Mouse (Mus musculus) intestine, embryonic 16.5 days (tissue): ENCODE data around the gene Sesn3. TPM values are rescaled to one million over a fixed set of nuclear protein-coding genes. Genes with fewer than 3 reads are reported as not detected.

ENCODE experiments used
- ATAC-seq: fragments of 200-750 bp; cut with Nextera tagmentation; 2 replicates; pipeline ENCODE4 v1.8.0; 2017; ENCODE audit warnings: moderate TSS enrichment, moderate library complexity
- H3K27ac ChIP-seq: fragments of 300-500 bp; sonication (generic); 2 replicates; pipeline ENCODE4 v1.5.1; 2014; ENCODE audit warnings: mild to moderate bottlenecking, low read length
- H3K27me3 ChIP-seq: fragments of 300-500 bp; sonication (generic); replicated peaks from 2 replicates; pipeline ENCODE4 v1.6.1; 2014; ENCODE audit warnings: low read length, control low read depth, mixed read lengths; ENCODE audit not compliant: control insufficient read depth, insufficient read depth
- H3K36me3 ChIP-seq: fragments of 300-500 bp; sonication (generic); 2 replicates; pipeline ENCODE4 v1.6.1; 2014; ENCODE audit warnings: low read length, control low read depth; ENCODE audit not compliant: control insufficient read depth, insufficient read depth
- H3K4me1 ChIP-seq: fragments of 300-500 bp; sonication (generic); 2 replicates; pipeline ENCODE4 v1.6.1; 2014; ENCODE audit warnings: low read length, control low read depth, mixed read lengths; ENCODE audit not compliant: control insufficient read depth, insufficient read depth
- H3K4me2 ChIP-seq: fragments of 300-500 bp; sonication (generic); 2 replicates; pipeline ENCODE4 v1.6.1; 2014; ENCODE audit warnings: low read depth, low read length, control low read depth
- H3K4me3 ChIP-seq: fragments of 300-500 bp; sonication (generic); 2 replicates; pipeline ENCODE4 v1.5.1; 2014; ENCODE audit warnings: mild to moderate bottlenecking, low read length
- H3K9ac ChIP-seq: fragments of 300-500 bp; sonication (generic); 2 replicates; pipeline ENCODE4 v1.6.1; 2014; ENCODE audit warnings: low read depth, low read length
- H3K9me3 ChIP-seq: fragments of 300-500 bp; sonication (generic); 2 replicates; pipeline ENCODE4 v1.6.1; 2016; ENCODE audit warnings: low read length, control low read depth; ENCODE audit not compliant: control insufficient read depth
- WGBS: fragments of 180-500 bp; shearing (Covaris S2); extraction: QIAGEN DNeasy Blood & Tissue Kit; methylation state at CpG from one replicate; pipeline ENCODE4 v1.1.7; 2014; 5-methylcytosine and 5-hydroxymethylcytosine counted together
- polyA plus RNA-seq: library from polyadenylated mRNA; unstranded; fragments of >200 nt; fragmentation: Nextera tagmentation; extraction: Ambion mirVana; gene quantifications from 2 replicates; pipeline ENCODE4 v1.2.1, GENCODE M21; 2015

Sesn3 gene
- polyA plus RNA-seq, 1 experiment from 2014 or later, result 10.6 TPM

- under 1% methylated on average over 73 of the region's 76 CpGs for WGBS
- Histone ChIP-seq H3K27ac (peak overlapping the region; percentile 90), H3K9me3 (no peaks in the 10 kb centered on the region), H3K4me2 (peak overlapping the region; percentile 88), H3K4me3 (peak overlapping the region; percentile 79), H3K36me3 (no peaks in the 10 kb centered on the region), H3K4me1 (peaks cover 28% of the 10 kb centered on the region), H3K9ac (peak overlapping the region; percentile 85), H3K27me3 (no peaks in the 10 kb centered on the region)
- peak; percentile 96 for ATAC-seq
These were observed 105.8 kb downstream of the Sesn3 start for GRCm38 (mm10) chr9:14380386-14381285.

GRCm38 (mm10) chr9:14381353-14382055, 106.6 kb downstream of the Sesn3 start, which contains the start of gene Endod1:
Gene Endod1 (minus strand): TSS chr9:14381507.
- Histone ChIP-seq H3K36me3 (no peaks in the 10 kb centered on the region), H3K9me3 (no peaks in the 10 kb centered on the region), H3K4me1 (peaks cover 28% of the 10 kb centered on the region), H3K9ac (peak within 1 kb of the TSS; percentile 85), H3K4me2 (peak within 1 kb of the TSS; percentile 88), H3K4me3 (peak within 1 kb of the TSS; percentile 79), H3K27ac (peak within 1 kb of the TSS; percentile 90), H3K27me3 (no peaks in the 10 kb centered on the region)
- peak; percentile 56 for ATAC-seq
- WGBS, result 2% methylated on average over 8 of the region's 8 CpGs

- Histone ChIP-seq H3K4me3 (no peak overlapping the region), H3K27ac (no peak overlapping the region), H3K36me3 (no peaks in the 10 kb centered on the region), H3K9ac (no peak overlapping the region), H3K4me2 (no peak overlapping the region), H3K4me1 (peaks cover 28% of the 10 kb centered on the region), H3K9me3 (no peaks in the 10 kb centered on the region), H3K27me3 (no peaks in the 10 kb centered on the region)
- no peak for ATAC-seq
- 71% methylated on average over 5 of the region's 5 CpGs for WGBS
These were observed 107.5 kb downstream of the Sesn3 start for GRCm38 (mm10) chr9:14382256-14382791.

Other genes with a start within 250 kb of the Sesn3 start
- 24.9 and 27.4 TPM in 2 replicates for gene Endod1, start 106.4 kb downstream of the Sesn3 start, polyA plus RNA-seq
- gene Kdm4d, start 225.4 kb downstream of the Sesn3 start, polyA plus RNA-seq, result 0.22 and 0.28 TPM in 2 replicates
- gene Cwc15, start 225.6 kb downstream of the Sesn3 start, polyA plus RNA-seq, result 124 and 133 TPM in 2 replicates